Mouse (Mus musculus): ENCODE results near the gene Rag1.

The Rag1 gene

DNA sequence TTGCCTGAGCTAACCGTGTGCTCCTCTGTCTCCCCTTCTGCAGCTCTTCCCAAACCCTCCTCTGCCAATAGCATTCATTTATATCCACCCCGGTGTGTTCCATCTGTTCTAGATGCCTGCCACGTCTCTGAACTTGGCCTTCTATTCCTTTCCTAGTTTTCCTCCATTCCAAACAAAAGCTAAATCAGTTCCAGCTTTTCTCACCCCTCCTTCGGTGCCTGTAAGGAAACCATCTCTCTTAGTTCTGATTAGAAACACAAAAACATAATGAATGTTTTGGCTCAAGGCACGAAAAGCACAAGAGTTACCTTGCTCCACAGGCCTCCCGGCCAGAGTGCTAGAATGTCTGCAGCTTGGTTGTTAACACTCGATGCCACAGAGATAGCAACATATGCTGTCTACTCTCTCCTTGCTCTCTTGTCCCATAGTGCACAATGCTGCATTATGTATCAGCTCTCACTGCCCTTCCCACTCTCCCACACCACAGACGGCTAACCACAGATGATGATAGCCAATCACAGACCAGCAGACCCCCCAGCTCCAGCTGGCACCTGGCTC is at the start of gene Rag1, which contains the start of gene B230118H07Rik:
Rag1 (minus strand) TSS at position 388 of the 558 bp plus-strand sequence.
B230118H07Rik (minus strand) TSS at position 419 of the 558 bp plus-strand sequence.
- DNase-seq, result peak; percentile 76 to 79

DNA sequence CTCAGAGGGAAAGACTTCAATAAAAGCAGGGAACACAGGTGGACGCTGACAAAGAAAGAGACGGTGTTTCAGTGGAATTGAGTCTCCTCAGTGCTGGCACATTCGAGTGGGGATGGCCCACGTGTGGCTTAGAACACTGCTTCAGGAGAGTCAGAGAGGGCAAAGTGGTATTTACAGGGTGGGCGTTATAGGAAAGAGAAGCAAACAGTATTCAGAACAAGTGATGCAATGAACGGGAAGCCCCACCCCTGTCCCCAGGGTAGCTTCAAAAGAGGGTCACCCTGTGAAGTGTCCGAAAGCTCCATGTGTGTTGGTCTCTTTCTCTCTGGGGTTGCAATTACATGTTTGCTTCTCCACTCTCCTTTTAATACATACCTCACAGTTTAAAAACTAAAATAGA is 46.3 kb upstream of the Rag1 start:
- no peak for DNase-seq

DNA sequence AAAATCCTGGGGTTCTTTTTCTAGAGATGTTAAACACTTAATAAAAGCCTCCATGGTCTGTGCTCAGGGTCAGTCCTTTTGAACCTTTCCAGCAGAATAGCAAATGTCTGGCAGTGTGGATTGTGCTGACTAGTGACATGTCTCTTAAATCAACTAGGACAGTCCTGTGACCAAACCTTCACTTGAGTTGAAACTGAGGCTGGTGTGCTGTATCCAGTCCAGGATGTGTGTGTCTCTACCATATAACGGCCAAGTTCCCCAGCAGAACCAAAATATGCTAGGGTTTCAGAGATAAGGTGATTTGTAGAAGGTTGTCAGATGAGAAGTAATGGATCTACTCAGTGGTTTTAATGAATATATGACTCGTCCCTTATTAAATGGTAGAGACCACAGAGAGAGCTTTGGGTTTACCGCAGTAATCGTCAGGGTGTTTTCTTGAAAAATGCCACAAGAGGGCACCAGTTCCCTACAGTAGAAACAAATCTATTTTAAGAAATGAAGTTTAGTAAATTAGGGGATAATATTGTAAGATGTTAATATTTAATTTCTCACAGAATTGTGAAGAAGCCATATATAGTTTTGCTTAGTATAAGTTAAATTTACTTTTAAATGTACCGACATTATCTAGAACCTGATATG is 44.4 kb upstream of the Rag1 start:
- peak; percentile 49 to 65 for DNase-seq

DNA sequence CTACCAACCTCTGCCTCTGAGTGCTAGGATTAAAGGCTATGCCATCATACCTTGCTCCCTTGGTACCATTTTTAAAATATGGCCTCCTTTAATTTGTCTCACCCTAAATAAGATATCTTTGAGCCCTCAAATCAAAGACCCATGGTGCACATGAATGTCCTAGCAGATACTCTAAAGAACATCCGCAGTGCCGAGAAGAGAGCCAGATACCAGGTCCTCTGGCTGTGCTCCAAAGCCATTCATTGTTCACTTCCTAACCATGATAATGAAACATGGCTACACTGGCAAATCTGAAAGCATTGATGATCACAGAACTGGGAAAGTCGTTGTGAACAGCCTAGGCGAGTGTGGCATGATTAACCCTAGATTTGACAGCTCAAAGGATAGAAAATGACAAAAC is 43.7 kb upstream of the Rag1 start:
- no peak for DNase-seq

DNA sequence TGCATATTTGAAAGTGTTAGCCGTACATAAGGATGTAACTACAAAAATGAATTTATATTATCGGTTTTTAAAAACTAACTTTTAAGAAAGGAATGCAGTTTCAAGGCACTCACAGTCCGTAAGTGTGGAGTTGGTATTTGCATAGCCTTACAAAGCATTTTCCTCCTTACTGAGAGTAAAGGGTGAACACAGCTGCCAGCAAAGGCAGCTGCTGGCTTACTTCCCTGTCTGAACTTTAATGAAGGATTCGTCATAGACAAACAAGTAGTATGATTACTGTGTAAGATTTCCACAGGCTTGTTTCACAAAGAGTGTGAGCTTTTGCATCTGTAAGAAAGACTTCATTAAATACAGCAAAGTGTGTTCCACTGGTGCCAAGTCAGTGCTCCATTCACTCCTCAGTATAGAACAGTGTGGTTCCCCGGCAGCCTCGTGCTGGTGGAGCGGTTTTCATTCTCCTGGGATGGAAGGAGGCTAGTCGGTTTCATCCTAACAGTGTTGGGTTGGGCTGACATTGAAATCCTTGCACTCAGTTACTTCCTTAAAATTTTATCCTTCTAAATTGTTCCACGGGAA is 41.0 kb upstream of the Rag1 start:
- DNase-seq, result no peak

DNA sequence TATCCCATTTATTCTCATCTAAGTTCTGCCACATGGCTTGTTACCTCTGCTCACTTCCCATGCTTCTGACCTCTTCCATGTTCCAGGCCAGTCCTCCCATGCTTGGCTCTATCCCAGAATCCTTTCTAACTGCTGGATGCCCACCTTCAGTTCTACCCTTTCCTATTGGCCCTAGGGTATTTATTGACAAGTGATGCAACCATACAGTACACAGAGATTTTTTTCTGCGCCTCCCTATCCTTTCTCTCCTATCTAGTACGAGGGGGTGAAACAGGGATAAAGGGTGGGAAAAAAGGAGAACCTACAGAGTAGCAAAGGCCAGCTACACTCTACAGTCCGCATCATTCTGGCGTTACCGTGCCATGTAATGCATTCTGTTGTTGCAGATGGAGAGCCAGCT is 38.7 kb upstream of the Rag1 start:
- DNase-seq, result no peak

DNA sequence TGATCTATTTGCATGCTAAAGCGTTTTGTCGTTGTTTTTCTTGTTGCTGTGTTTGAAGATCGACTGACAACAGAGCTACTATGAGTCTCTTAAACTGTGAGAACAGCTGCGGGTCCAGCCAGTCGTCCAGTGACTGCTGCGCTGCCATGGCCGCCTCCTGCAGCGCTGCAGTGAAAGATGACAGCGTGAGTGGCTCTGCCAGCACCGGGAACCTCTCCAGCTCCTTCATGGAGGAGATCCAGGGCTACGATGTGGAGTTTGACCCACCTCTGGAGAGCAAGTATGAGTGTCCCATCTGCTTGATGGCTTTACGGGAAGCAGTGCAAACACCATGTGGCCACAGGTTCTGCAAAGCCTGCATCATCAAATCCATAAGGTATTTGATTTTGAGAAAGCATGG is 35.1 kb upstream of the Rag1 start:
- DNase-seq, result peak; percentile 79 to 87

DNA sequence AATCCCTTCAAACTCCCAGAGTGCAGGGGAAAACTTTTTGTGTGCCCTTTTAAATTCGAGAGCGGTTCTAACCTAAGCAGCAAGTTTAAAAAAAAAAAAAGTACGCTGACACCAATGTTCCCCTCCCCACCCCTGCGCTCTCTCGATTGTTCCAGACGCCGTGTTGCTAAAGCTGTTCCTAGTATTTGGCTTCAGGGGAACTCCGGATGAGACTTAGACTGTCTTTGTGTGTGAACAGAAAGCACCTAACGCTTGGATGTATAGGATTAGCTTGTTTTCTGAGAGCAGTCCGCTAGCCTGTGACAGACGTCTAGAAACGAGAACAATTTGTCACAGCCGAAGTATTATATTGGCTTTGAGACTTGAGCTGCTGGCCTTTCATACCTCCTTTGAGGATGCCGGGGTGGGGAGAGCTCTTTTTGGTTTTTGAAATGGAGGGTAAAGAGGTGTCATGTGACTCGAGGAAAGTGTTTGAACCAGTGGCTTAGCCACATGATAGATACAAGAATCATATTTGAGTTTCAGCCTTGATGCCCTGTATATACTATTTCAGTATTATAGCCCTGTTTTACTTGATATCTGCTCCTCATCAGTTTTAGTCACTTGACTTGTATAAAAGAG is 30.0 kb upstream of the Rag1 start:
- peak in 1 of 2 experiments; percentile 25 for DNase-seq

DNA sequence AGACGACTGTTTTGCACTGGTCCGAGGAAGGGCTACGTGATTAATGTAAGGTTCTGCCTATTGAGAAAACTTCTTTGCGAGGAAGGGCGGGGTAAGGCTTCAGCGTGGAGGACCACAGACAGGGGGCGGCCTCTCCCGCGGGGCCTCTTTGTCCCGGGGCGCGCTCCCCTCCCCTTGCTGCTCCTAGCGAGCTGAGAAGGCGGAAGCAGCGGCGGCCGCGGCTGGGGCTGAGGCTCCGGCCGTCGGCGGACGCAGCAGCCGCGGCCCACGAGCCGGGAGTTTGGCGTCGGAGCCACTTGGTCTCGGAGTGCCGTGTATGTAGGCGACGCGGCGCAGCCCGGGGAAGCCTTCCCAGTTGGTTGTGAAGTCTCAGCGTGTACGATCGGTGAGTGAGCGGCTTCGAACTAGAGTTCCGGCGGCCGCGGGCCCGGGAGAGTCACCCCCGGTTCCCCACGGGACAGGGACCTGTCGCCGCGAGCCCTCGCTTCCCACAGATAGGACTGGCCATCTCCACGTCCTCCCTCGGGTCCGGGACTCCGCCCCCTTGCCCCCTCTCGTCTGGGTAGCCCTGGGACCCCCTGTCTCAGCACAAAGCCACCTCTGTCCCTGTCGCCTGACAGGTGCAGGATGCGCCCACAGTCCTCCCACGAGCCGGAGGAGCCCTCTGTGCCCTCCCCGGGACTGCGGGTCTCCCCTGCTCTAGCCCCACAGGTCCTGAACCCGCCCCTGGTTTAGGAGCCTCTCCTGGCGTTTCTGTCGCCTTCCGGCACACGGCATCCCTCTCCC is 29.1 kb upstream of the Rag1 start, which contains the start of gene Traf6:
Traf6 (plus strand) TSS at position 194 of the 786 bp plus-strand sequence.
- peak; percentile 89 to 93 for DNase-seq

DNA sequence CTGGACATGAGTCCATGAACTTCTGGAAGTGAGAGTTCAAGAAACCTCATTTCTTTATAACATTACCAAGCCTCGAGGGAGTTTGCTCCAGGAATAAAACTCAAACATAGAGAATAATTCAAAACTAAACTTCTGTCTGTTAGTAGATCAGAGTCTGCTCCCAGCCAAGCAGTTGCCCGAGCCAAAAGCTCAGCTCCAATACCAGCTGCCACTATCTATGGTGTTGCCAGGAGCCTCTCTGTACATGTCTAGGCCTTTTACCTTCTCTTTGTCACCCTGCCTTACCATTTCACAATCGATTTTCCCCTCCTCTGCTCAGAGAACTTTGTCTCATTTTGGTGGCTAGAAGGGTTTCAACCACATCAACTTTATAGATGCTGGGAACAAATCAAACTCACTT is 24.2 kb upstream of the Rag1 start:
- peak; percentile 65 to 72 for DNase-seq

DNA sequence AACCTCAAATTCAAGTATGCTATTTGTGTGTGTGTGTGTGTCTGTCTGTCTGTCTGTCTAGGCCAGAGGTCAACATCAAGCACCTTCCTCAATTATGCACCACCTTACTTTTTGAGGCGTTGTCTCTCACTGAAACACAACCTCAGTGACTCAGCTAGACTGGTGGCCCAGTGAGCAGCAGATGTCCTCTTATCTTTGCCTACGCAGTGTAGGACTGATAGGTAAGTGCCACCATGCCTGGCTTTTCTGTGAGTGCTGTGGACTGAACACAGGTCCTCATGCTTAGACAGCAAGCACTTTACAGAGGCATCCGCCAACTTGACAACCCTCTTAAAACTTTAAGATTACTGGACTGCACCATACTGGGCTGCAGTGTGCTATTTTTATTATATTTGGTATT is 19.4 kb upstream of the Rag1 start:
- DNase-seq, result no peak

DNA sequence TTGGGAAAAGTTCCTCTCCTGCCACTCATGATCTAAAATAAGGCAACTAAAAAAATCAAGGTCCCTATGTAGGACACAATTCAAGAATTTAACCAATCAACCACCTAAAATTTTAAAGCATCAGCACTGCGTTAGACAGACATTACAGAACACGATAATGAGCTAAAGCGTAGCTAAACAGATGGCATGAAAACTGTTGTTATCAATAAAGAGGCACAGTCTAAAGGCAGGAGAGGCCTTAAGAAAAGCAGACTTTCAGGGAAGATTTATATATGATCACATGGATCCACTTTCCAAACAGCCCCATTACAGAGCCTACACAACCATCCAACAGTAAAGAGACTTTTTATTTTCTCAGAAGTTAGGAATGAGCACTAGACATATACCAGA is 16.4 kb upstream of the Rag1 start:
- no peak for DNase-seq

DNA sequence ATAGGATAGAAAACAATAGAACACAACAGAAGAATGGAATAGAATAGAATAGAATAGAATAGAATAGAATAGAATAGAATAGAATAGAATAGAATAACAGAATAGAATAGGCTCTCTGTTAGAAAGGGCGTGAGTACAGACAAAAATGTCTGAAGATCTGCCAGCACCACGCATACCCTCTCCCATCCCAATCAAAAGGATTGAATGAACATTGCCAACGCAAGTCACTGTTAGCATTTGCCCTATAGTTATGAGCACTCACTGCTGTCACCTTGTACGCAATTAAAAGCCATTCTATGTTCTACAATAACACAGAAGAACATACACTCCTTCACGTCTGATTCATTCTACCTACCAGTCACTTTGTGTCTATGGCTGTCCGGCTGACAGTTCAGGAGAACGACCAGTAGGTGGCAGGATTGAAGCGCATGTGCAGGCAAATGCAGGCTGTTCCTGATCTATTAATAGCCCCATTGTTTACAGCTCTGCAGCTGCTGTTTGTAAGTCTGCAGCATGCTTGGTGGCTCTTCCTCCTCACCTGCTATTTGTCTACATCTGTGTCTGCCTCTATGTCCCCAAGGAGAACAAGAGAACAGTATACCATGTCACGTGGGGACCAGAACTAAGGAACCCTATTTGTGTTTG is 15.9 kb upstream of the Rag1 start:
- peak; percentile 89 to 92 for DNase-seq

DNA sequence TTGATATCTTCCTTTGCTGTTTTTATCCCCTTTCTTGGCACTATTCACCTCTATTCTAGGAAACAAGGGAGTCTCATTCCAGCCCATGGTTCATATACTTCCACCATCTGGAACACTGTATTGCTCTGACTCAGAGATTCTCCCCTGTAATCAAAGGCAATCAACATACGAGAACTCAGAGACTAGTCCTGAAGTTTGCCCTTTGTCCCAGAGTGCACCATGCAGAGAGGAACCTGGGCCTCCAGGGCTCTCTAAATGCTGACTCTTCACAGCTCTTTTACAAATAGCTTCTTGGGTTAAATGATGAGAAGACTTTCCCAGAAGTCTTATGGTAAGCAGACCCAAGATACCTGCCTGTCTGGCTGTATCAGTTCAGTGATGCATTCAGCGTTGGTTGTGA is 11.2 kb upstream of the Rag1 start:
- DNase-seq, result no peak

DNA sequence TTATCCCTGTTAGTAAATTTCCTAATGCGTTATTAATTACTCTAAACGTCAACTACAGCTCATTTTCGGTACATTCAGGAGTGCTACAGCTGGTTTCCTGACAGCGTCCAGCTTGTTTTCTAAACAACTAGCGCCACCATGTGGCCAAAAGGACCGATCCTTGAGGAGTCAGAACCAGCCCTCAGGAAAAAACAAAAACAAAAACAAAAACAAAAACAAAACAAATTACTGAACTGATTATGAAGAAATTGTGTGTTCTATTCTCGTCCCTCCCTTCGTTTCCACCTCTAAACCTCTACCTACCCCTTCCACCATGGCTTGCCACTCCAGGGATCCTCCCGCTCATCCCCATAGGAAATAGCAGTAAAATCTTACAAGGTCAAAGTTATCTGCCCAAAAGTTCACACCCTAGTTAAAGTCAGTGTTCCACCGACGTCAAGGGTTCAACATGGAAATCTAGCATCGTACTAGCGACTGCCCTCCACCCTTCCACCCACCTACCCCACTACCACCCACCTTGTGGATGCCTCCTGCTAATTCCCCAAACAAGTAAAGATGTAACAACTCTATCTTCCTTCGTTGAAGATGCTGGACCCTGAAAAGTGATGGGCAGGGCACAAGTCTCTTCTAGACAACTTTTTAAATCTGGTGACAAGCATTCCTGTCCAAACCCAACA is 3.8 kb upstream of the Rag1 start:
- DNase-seq, result peak; percentile 93 to 97

DNA sequence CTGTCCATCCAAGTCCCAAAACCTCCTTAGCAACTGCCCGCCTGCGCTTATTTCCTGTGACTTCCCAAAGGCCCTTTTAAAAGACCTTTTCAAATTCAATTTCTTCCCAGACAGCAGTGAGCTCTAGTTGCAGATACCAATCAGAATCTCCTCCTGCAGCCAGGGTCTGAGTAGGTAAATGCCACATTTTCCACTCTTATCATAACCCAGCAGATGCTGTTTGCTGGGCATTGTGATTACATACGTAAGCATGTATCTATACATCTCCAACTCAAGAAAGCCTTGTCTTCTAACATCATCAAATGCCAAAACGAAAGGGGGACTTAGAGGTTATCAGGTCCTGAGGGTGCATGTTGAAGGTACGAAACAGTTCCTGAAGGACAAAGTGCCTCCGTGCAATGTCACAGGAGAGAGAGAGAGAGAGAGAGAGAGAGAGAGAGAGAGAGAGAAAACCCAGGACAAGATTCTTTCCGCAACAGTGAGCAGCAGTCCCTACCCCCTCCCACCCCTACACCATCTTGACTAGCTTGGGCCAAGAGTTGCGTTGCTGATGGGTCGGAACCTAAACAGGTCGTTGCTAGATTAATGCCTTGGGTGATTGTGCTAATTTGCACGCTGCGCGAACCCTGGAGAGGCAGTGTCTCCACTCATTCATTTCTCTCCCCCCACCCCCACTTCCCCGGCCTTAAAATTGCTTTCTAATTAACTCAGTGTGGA is 3.1 kb upstream of the Rag1 start:
- peak in 1 of 2 experiments; percentile 26 for DNase-seq

DNA sequence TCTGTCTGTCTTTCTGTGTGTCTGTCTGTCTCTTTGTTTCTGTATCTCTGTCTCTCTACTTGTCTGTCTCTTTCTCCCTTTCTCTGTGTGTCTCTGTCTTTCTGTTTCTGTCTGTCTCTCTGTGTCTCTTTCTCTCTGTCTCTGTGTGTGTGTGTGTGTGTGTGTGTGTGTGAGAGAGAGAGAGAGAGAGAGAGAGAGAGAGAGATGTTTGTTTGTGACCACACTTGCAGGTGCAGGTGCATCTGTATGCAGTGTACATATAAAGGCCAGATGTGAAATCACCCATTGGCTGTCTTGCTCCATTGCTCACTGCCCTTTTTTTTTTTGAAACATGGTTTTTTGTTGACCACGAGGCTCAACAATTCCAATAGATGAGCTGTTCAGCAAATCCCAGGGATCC is 1.1 kb upstream of the Rag1 start:
- DNase-seq, result no peak

DNA sequence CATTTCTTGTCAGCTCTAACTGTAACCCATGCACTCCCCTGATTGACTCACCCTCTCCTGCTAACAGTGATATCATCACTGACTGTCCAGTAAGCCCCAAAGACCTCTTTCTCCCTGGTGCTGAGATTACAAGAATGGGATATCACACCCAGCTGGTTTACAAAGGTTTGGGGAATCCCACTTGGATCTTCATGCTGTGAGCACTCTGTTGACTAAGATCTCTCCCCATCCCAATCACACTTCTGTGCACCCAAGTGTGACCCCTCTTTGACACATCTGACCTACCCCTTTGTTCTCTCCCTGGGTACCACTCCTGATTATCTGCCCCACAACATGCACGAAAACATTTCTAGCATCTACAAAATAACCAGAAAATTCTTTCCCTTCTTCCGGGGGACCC is 940 bp downstream of the Rag1 start:
- no peak for DNase-seq

DNA sequence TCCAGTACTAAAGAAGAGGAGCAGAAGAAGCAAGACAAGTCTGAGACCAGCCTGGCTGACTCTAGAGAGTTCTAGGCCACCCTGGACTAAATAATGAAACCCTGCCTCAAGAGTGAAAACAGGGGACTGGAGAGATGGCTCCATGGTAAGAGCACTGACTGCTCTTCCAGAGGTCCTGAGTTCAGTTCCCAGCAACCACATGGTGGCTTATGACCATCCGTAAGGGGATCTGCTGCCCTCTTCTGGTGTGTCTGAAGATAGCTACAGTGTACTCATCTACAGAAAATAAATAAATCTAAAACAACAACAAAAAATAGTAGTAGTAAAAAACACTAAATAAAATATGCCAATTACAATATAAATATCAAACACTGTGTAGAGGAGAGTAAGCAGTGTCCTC is 3.5 kb downstream of the Rag1 start:
- DNase-seq, result no peak

DNA sequence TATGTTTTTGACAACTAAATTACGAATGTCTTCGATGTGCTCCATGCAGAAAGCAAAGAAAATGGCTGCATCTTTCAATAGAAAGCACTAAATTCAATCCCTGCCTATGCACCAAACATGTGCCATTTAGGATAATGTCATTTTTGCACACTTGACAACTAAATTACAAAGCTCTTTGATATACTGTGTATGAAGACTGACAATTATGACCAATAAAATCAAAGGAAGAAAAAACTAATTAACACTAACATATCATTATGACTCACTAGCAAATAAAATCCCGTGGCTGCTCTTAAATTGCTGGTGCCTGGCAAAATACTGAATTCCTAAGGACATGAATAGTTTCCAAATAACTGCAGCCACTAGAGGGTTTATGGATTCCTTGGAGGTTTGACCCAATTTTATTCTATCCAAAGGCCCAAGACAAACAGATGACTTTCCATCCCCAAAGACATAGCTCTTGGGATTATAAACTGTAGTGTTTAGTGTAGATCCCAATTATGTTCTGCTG is 9.4 kb downstream of the Rag1 start:
- no peak for DNase-seq
